Mouse (Mus musculus) Muller cell, postnatal 12 days (primary cell): ENCODE data around the gene Tmem182.

Experiments used
- DNase-seq: peaks from one replicate; pipeline ENCODE4 v3.0.0-alpha.2; 2015; ENCODE audit errors: inconsistent ontology term

Gene Tmem182

DNA sequence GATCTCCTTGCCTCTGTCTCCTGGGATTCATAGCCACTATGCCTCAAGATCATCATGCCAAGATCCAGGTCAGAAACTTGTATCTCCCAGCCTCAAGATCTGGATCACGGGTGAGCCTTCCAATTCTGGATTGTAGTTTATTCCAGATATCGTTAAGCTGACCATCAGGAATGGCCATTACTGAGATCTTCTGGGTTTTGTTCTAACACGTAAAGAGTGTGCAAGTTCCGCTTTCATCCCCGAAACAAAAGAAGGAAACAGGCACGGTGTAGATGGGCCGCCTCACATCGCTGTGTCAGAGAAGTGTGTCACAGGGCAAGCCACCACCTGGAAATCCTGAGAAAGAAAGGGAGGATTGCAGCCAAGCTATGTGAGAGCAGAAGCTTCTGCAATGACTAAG is 6.3 kb upstream of the Tmem182 start:
- no peak for DNase-seq

- DNase-seq: no peak
Observed at GRCm38 (mm10) chr1:40800908-40801307, 4.5 kb upstream of the Tmem182 start.

- peak; percentile 19 for DNase-seq
Observed at GRCm38 (mm10) chr1:40802759-40803158, 2.6 kb upstream of the Tmem182 start.

- DNase-seq: no peak
Observed at GRCm38 (mm10) chr1:40804118-40804517, 1.3 kb upstream of the Tmem182 start.

- DNase-seq: no peak
Observed at GRCm38 (mm10) chr1:40805891-40806290, 490 bp downstream of the Tmem182 start.

DNA sequence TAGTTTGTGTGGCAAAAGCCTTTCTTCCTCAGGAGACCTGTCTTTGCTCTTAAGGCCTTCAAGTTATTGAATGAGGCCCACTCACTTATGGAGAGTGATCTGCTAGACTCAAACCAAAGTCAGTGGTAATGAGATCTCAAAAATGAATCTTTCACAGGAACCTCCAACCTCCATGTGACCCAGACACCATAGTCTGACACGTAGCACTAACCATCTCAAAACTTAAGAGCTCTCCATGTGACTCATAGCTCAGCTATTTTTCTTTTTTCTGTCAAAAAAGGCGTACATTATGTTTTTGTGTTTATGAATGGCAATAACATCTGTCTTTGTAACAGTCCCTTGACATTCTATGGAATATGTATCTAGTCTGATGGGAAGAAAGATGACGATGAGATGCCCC is 3.2 kb downstream of the Tmem182 start:
- DNase-seq: no peak

GRCm38 (mm10) chr1:40815071-40815845 is 9.9 kb downstream of the Tmem182 start:
- DNase-seq: no peak

- no peak for DNase-seq
Observed at GRCm38 (mm10) chr1:40824517-40824916, 19.1 kb downstream of the Tmem182 start.

GRCm38 (mm10) chr1:40824936-40825335 is 19.5 kb downstream of the Tmem182 start:
- no peak for DNase-seq

DNA sequence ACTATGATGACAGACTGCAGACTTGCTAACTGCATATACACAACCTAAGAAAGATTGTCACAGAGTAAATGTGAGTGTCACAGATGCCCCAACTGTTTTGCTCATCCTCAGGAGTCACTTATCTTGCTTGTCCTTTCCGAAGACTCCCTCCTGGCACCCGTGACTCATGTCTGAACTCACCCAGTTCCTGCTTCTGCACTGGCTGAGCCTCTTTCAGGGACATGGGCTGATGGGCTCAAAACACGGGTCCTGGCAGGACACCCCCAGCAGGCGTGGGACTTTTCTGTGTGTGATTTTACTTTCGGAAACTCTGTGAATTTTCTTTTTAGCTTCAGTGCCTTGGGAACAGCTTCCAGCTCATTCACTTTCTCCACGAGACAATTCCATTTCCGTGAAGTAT is 20.4 kb downstream of the Tmem182 start:
- no peak for DNase-seq

- no peak for DNase-seq
Observed at GRCm38 (mm10) chr1:40829213-40829914, 24.0 kb downstream of the Tmem182 start.

DNA sequence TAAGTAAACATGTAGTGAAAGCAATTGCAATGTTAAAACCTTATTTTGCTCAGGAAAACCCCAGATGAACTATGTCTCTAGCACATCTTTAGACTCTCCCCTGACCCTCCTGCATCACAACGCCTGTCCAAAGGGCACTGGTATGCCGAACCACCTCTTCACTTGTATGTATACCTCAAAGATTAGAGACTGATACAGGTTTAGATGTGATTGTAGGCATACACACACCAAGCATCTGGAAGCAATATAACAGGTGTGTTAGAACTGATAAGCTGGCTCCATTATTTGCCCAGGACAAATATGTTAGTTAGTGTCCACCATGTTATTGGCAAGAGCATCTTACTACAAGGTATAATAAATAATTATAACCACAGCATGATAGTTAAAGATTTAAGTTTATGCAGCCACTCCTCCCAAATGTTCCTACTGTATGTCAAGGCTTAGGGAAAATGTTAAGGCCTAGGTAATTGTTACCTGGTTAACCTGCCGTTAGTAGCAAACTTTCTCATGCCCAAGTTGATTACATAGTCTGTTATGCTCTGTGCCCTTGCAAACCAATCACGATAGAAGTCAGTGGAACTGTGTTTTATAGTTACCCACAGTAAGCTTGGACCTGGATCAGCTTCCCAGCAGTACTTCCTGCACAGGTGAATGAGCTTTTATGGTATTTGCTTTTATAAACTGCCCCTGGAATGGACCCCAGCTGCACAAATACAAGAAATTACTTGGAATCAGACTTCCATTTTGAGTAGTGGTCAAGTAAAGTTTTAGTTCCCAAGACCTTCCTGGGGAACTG is 25.5 kb downstream of the Tmem182 start:
- no peak for DNase-seq

GRCm38 (mm10) chr1:40835468-40835867 is 30.1 kb downstream of the Tmem182 start:
- DNase-seq: no peak

DNA sequence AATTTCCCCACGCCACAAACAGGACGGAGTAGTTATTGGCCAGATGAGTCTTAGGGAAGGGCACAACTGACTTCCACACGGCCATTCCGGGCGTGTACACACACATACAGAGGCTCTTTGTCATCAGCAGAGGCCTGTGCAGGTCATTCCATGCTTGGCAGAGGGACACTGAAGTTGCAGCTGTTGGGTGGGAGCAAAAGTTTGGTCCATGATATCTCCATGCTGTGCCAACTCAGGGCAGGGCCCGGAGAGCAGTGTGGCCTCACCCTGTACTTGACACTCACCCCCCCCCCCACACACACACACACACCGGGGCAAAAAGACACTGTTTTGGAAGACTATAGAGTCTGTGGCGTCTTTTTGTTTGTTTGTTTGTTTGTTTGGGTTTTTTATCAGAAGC is 35.2 kb downstream of the Tmem182 start:
- DNase-seq: peak; percentile 30

DNA sequence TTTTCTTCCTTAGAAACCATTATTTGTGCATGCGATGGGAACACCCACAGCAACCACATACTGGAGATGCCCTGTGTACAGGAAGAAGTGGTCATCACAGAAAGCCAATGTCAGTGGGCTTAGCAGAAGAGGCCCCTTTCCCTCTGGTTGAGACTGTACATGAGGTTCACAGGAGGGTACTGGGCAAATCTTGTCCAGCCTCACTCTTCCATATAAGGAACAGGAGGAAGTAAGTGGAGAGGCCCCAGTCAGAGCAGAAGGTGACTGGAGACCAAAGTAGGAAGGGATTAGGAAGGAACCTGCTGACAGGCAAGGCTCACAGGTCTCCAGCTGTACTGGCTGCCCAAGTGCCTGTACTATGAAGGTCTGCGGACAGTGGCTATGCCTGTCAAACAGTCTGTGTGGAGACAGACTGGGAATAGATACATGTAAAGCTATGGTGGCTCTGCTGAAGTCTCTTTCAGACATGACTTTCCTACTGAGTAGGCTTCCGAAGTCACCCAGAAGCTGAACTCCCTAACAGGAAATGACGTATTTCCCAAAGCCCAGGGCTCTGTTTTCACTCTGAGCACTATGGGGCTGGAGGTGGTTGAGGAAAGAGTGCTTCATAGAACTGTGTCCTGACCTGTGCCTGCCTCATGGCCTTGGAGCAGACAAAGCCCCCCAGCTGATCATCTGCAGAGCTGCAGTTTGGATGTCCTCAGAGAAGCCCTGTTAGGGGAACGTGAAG is 35.8 kb downstream of the Tmem182 start:
- DNase-seq: no peak

DNA sequence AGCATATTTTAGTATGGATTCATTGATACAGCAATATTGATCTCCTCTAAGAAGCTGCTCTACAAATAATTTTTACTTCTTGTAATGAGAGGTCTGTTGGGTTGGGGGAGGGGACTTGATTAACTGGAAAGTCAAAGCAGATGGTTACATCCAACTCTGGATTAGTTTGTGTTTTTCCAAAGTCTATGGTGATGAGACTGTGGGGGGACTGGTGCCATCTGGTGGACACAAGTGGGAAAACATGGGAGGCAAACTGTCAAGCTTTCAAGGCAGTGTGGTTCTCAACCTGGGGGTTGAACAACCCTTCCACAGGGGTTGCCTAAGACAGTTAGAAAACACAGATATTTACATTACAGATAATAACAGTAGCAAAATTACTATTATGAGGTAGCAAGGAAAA is 39.2 kb downstream of the Tmem182 start:
- peak; percentile 49 for DNase-seq

- DNase-seq: peak; percentile 96
Observed at GRCm38 (mm10) chr1:40847196-40847938, 42.0 kb downstream of the Tmem182 start.

DNA sequence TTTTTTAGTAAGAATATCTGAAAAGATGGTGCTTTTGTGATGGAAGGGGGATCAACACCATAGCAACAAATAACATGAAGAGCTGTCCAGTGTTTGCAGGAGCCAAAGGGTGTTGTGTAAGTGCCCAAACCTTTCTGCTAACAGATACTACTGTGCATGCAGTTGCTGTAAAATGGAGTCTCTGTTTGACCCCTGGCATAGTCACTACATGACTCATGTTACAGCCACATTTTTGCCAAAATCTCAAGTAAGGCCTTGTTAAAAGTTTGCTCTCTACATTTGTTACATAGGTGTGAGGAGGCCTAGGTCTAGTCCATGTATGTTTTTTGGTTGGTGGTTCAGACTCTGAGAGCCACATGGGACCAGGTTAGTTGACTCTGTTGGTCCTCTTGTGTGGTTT is 45.9 kb downstream of the Tmem182 start:
- no peak for DNase-seq

DNA sequence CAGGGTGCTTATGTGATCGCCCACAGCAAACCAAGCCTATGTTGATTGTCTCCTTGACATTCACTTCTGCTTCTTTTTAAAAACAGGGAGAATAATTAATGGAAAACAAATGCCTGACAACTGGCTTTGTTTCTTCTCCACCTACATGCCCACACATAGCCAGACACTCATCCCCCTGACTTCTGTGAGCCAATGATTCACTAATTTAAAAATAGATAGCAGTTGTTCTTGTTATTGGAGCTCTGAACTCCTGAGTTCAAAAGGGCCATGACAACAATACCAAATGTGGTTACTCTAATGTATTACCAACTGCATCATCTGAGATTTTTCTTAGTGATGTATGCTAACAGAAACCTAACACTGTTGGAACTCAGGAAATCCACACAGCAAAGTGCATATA is 49.9 kb downstream of the Tmem182 start:
- DNase-seq: no peak

DNA sequence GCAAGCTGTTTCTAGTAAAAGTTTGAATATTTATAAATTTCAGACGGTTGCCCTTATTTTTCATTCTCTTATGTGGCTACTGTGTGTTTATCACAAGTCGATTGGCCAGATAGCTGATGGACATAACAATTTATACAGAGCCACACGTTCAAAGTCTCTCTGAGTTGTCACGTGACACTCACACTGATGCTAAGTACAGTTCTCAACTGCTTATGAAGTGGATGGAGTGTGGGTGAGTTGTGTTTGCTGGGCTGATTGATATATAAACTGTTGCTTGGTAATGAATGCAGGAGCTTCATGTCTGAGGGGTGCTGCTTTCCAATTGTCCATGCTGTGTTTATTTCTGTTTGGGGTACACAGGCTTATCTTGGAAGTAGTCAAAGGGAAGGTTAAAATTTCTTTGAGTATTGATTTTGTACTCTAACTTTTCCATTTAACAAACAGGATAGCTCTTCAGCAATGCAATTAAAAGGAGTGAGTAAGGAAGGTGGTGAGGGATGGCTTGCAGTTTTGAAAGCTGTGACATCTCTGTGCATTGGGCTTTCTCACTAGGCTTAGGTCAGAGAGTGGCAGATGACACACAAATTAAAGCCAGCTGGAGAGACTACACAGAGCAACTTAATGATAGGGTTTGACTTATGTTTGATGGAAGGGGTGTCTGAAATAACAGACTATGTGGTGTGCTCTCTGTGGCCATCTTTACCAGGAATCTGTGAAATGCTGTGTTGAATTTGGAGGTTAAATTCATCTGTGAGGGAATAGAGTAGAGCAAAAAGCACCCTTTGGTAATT is 51.6 kb downstream of the Tmem182 start:
- no peak for DNase-seq
